Mouse (Mus musculus): ENCODE measurements around the gene Sumo1. TPM values are rescaled to one million over a fixed set of nuclear protein-coding genes. Genes with fewer than 3 reads are reported as not detected.

The Sumo1 gene
- total and polyA plus RNA-seq, 2 experiments from 2014 or later, result 71.3 to 186 TPM

DNA sequence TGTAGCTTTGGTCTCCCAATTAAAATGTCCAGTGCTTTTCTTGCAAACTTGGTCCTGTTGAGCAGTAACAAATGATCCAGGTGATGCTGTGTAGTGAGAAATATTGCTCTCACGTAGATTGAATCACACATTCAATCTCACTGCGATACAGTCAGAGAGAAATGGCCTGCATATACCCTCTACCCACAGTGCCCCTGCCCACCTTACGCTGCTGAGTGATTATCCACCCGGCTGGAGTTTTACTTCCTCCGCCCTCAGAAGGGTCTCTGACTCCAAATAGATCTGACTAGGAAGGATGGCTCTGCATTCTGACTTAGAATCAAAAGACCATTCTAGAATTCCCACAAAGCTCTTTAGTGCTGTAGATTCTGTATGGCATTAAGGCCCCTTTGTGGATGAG lies 122.1 kb downstream of the Sumo1 start:
- H3K27me3 ChIP-seq (ENCODE audit: control insufficient read depth, insufficient read depth, low read length), result no peaks in the 10 kb centered on the region
- no peak overlapping the region for H3K9ac ChIP-seq (replicated peaks; ENCODE audit: low read depth, low read length)
- TF ChIP-seq CTCF (IDR thresholded peaks at IDR 0.05; ENCODE audit: low read depth) (no peak), EP300 (IDR thresholded peaks at IDR 0.05; ENCODE audit: low read depth) (no peak)
- H3K4me1 ChIP-seq (ENCODE audit: control insufficient read depth, insufficient read depth), result no peaks in the 10 kb centered on the region
- H3K4me2 ChIP-seq (ENCODE audit: low read depth, low read length), result no peak overlapping the region
- 86% methylated on average over 5 of the region's 5 CpGs for WGBS
- ATAC-seq (ENCODE audit: insufficient read depth, low read depth) (no peak), DNase-seq (ENCODE audit: low spot score) (no peak)
- H3K9me3 ChIP-seq (replicated peaks; ENCODE audit: control insufficient read depth, low read length), result no peaks in the 10 kb centered on the region
- H3K4me3 ChIP-seq (ENCODE audit: low read depth, low read length), result no peak overlapping the region
- no peak overlapping the region for H3K27ac ChIP-seq (ENCODE audit: low read depth)
- H3K36me3 ChIP-seq (replicated peaks; ENCODE audit: control insufficient read depth, insufficient read depth, low read length), result no peaks in the 10 kb centered on the region

DNA sequence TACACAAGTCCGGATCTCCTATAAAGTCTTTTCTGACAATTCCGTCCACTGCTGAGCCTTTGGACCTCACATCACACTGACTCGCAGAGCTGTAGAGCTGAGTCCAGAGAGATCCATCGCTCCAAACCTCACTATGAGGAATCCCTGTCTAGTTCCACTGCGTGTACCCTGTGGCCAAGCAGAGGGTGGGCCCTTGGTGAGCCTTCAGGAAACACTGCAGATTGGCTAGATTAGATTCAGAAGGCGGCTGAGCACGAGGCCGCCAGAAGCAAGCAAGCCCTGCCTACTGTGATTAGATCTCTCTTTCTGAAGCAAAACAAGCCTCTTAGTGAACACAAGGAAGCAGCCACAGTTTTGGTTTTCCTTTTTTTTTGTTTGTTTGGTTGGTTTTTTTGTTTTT lies 126.7 kb downstream of the Sumo1 start:
- TF ChIP-seq CTCF (IDR thresholded peaks at IDR 0.05; ENCODE audit: low read depth) (no peak), EP300 (IDR thresholded peaks at IDR 0.05; ENCODE audit: low read depth) (no peak)
- WGBS, result 55% methylated on average over 8 of the region's 8 CpGs
- no peaks in the 10 kb centered on the region for H3K27me3 ChIP-seq (ENCODE audit: control insufficient read depth, insufficient read depth, low read length)
- H3K4me1 ChIP-seq (ENCODE audit: control insufficient read depth, insufficient read depth), result no peaks in the 10 kb centered on the region
- H3K4me3 ChIP-seq (ENCODE audit: low read depth, low read length), result no peak overlapping the region
- DNase-seq (ENCODE audit: low spot score) (no peak), ATAC-seq (ENCODE audit: insufficient read depth, low read depth) (no peak)
- no peak overlapping the region for H3K4me2 ChIP-seq (ENCODE audit: low read depth, low read length)
- H3K9ac ChIP-seq (replicated peaks; ENCODE audit: low read depth, low read length), result no peak overlapping the region
- no peak overlapping the region for H3K27ac ChIP-seq (ENCODE audit: low read depth)
- no peaks in the 10 kb centered on the region for H3K9me3 ChIP-seq (replicated peaks; ENCODE audit: control insufficient read depth, low read length)
- H3K36me3 ChIP-seq (replicated peaks; ENCODE audit: control insufficient read depth, insufficient read depth, low read length), result no peaks in the 10 kb centered on the region

DNA sequence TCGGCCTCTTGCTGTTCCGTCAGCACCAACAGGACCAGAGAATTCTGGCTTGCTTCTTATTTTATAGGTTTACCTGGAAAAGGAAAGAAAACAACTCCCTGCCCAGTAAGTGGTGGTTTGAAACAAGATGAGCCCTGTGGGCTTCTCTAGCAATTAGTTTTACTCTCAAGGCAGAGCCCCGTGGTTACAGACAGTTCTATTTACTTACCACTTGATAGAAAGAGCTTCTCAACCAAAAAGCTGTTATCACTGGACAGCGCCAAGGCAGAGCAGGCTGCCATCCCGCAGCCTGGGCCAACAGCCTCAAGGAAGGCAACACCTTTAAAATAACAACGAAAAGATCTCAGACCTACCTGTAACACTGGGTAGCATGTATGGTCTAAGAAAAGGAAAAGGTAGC lies 128.4 kb downstream of the Sumo1 start:
- WGBS, result 46% methylated on average over 6 of the region's 6 CpGs
- no peaks in the 10 kb centered on the region for H3K36me3 ChIP-seq (replicated peaks; ENCODE audit: control insufficient read depth, insufficient read depth, low read length)
- TF ChIP-seq CTCF (IDR thresholded peaks at IDR 0.05; ENCODE audit: low read depth) (no peak), EP300 (IDR thresholded peaks at IDR 0.05; ENCODE audit: low read depth) (no peak)
- H3K4me1 ChIP-seq (ENCODE audit: control insufficient read depth, insufficient read depth), result no peaks in the 10 kb centered on the region
- H3K4me3 ChIP-seq (ENCODE audit: low read depth, low read length), result no peak overlapping the region
- H3K9ac ChIP-seq (replicated peaks; ENCODE audit: low read depth, low read length), result no peak overlapping the region
- no peaks in the 10 kb centered on the region for H3K27me3 ChIP-seq (ENCODE audit: control insufficient read depth, insufficient read depth, low read length)
- no peak overlapping the region for H3K4me2 ChIP-seq (ENCODE audit: low read depth, low read length)
- DNase-seq (ENCODE audit: low spot score) (no peak), ATAC-seq (ENCODE audit: insufficient read depth, low read depth) (no peak)
- H3K9me3 ChIP-seq (replicated peaks; ENCODE audit: control insufficient read depth, low read length), result no peaks in the 10 kb centered on the region
- no peak overlapping the region for H3K27ac ChIP-seq (ENCODE audit: low read depth)

DNA sequence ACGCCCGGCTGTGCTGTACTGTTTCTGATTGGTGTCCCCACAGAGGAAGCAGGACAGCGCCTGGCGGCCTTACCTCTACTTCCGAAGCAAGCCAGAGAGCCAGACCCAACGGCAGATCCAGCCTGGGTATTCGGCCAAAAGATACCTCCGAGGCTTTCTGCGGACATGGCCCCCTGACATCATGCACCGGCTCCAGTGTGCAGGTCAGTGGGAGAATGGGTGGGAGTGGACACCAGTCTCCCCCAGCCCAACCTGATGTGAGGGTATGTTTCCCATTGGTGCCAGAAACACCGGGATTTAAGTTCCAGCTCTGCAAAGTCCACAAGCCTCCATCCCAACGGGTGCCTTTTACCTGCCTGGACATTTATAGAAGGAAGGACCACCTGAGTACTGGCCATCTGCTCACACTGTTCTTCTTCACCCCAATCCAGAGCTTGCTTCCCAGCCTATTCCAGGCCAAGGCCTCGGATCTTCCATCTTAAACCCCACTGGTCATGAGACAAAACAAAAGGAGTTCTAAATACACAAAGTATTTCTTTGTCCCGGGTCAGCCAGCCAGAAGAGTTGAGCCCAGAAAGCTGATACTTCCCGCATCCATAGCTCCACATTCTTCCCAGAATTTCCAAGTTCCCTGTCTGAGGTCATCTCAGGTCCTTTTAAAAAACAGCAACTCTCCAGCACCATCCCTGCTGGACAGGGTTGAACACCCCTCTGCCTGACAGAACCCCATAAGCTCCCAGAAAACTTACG lies 129.2 kb downstream of the Sumo1 start:
- no peak overlapping the region for H3K4me3 ChIP-seq (ENCODE audit: low read depth, low read length)
- WGBS, result 87% methylated on average over 16 of the region's 16 CpGs
- no peak for ATAC-seq (ENCODE audit: insufficient read depth, low read depth)

DNA sequence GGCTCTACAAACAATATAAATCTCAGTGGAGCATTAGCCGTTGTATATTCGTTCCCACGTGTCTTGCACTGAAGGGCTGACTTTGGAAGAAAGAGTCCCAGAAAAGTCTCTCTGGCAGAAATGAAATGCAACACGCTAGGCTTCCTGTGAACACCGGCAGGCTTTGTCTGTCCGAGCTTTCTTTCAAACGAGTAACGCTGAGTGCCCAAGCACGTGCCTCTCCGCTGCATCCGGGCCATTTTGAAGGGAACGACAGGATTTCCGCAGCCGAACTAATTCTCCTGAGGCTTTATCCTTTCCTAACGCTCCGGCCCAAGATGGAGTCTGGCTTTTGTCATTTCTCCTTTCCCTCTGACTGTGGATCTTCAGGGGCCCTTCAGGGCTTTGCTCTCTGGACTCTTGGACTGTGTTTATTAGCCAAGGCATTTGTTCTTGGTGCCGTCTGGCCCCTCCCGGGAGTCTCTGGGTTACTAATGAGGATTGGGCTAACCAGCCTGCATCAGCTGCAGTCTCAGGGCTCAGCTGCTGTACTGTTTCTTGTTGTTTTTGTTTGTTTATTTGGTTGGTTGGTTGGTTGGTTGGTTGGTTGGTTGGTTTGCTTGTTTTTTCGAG lies 130.0 kb downstream of the Sumo1 start:
- Histone ChIP-seq H3K27me3 (ENCODE audit: control insufficient read depth, insufficient read depth, low read length) (no peaks in the 10 kb centered on the region), H3K4me1 (ENCODE audit: control insufficient read depth, insufficient read depth) (no peaks in the 10 kb centered on the region), H3K36me3 (replicated peaks; ENCODE audit: control insufficient read depth, insufficient read depth, low read length) (no peaks in the 10 kb centered on the region), H3K9me3 (replicated peaks; ENCODE audit: control insufficient read depth, low read length) (no peaks in the 10 kb centered on the region), H3K4me2 (ENCODE audit: low read depth, low read length) (no peak overlapping the region), H3K27ac (ENCODE audit: low read depth) (no peak overlapping the region), H3K9ac (replicated peaks; ENCODE audit: low read depth, low read length) (no peak overlapping the region), H3K4me3 (ENCODE audit: low read depth, low read length) (no peak overlapping the region)
- ATAC-seq (ENCODE audit: insufficient read depth, low read depth), result no peak
- WGBS, result 81% methylated on average over 19 of the region's 19 CpGs
- TF ChIP-seq CTCF (IDR thresholded peaks at IDR 0.05; ENCODE audit: low read depth), result no peak
- TF ChIP-seq EP300 (IDR thresholded peaks at IDR 0.05; ENCODE audit: low read depth), result no peak
- no peak for DNase-seq (ENCODE audit: low spot score)

More for the DNA sequence above, 129.2 kb downstream of the Sumo1 start:
- TF ChIP-seq CTCF (IDR thresholded peaks at IDR 0.05; ENCODE audit: low read depth) (no peak), EP300 (IDR thresholded peaks at IDR 0.05; ENCODE audit: low read depth) (no peak)
- no peaks in the 10 kb centered on the region for H3K27me3 ChIP-seq (ENCODE audit: control insufficient read depth, insufficient read depth, low read length)
- no peaks in the 10 kb centered on the region for H3K36me3 ChIP-seq (replicated peaks; ENCODE audit: control insufficient read depth, insufficient read depth, low read length)
- no peak for DNase-seq (ENCODE audit: low spot score)
- H3K27ac ChIP-seq (ENCODE audit: low read depth), result no peak overlapping the region
- no peaks in the 10 kb centered on the region for H3K4me1 ChIP-seq (ENCODE audit: control insufficient read depth, insufficient read depth)
- no peak overlapping the region for H3K4me2 ChIP-seq (ENCODE audit: low read depth, low read length)
- H3K9ac ChIP-seq (replicated peaks; ENCODE audit: low read depth, low read length), result no peak overlapping the region
- H3K9me3 ChIP-seq (replicated peaks; ENCODE audit: control insufficient read depth, low read length), result no peaks in the 10 kb centered on the region
